Mouse (Mus musculus): Measurements from ENCODE around the gene Tshz2.

Gene Tshz2

GRCm38 (mm10) chr2:169633491-169634289, 877 bp downstream of the Tshz2 start:
- peak; percentile 54 for DNase-seq (ENCODE audit: extremely low spot score)

GRCm38 (mm10) chr2:169634619-169635382, 2.0 kb downstream of the Tshz2 start:
- no peak for DNase-seq (ENCODE audit: extremely low spot score)

GRCm38 (mm10) chr2:169635428-169635827, 2.6 kb downstream of the Tshz2 start:
- no peak for DNase-seq (ENCODE audit: extremely low spot score)

GRCm38 (mm10) chr2:169636414-169636813, 3.6 kb downstream of the Tshz2 start:
- no peak for DNase-seq (ENCODE audit: extremely low spot score)

- DNase-seq (ENCODE audit: extremely low spot score), result no peak
Measured at GRCm38 (mm10) chr2:169641547-169641946, 8.7 kb downstream of the Tshz2 start.

- DNase-seq (ENCODE audit: extremely low spot score), result no peak
Measured at GRCm38 (mm10) chr2:169642420-169642819, 9.6 kb downstream of the Tshz2 start.

- no peak for DNase-seq (ENCODE audit: extremely low spot score)
Measured at GRCm38 (mm10) chr2:169647091-169647490, 14.3 kb downstream of the Tshz2 start.

GRCm38 (mm10) chr2:169649262-169649885, 16.6 kb downstream of the Tshz2 start:
- DNase-seq (ENCODE audit: extremely low spot score), result no peak

- no peak for DNase-seq (ENCODE audit: extremely low spot score)
Measured at GRCm38 (mm10) chr2:169653282-169653681, 20.5 kb downstream of the Tshz2 start.

GRCm38 (mm10) chr2:169663792-169664191, 31.0 kb downstream of the Tshz2 start:
- DNase-seq (ENCODE audit: extremely low spot score), result no peak

- DNase-seq (ENCODE audit: extremely low spot score), result no peak
Measured at GRCm38 (mm10) chr2:169671264-169671663, 38.5 kb downstream of the Tshz2 start.

- DNase-seq (ENCODE audit: extremely low spot score), result no peak
Measured at GRCm38 (mm10) chr2:169673786-169674185, 41.0 kb downstream of the Tshz2 start.

GRCm38 (mm10) chr2:169674209-169674608, 41.4 kb downstream of the Tshz2 start:
- DNase-seq (ENCODE audit: extremely low spot score), result no peak

GRCm38 (mm10) chr2:169679264-169679663, 46.5 kb downstream of the Tshz2 start:
- no peak for DNase-seq (ENCODE audit: extremely low spot score)

- DNase-seq (ENCODE audit: extremely low spot score), result no peak
Measured at GRCm38 (mm10) chr2:169679951-169680350, 47.1 kb downstream of the Tshz2 start.

- DNase-seq (ENCODE audit: extremely low spot score), result no peak
Measured at GRCm38 (mm10) chr2:169685260-169685659, 52.4 kb downstream of the Tshz2 start.

- no peak for DNase-seq (ENCODE audit: extremely low spot score)
Measured at GRCm38 (mm10) chr2:169685747-169686146, 52.9 kb downstream of the Tshz2 start.

- DNase-seq (ENCODE audit: extremely low spot score), result no peak
Measured at GRCm38 (mm10) chr2:169686697-169687430, 54.1 kb downstream of the Tshz2 start.

GRCm38 (mm10) chr2:169690054-169690453, 57.2 kb downstream of the Tshz2 start:
- DNase-seq (ENCODE audit: extremely low spot score), result no peak

- DNase-seq (ENCODE audit: extremely low spot score), result no peak
Measured at GRCm38 (mm10) chr2:169694494-169694893, 61.7 kb downstream of the Tshz2 start.

- no peak for DNase-seq (ENCODE audit: extremely low spot score)
Measured at GRCm38 (mm10) chr2:169695025-169695424, 62.2 kb downstream of the Tshz2 start.

- no peak for DNase-seq (ENCODE audit: extremely low spot score)
Measured at GRCm38 (mm10) chr2:169699141-169699540, 66.3 kb downstream of the Tshz2 start.

All from embryo, embryonic 9.5 days (tissue).